Mouse (Mus musculus) hematopoietic stem cell, adult 5-6 weeks (primary cell): ENCODE measurements around the gene Osbp2. TPM values are rescaled to one million over a fixed set of nuclear protein-coding genes. Genes with fewer than 3 reads are reported as not detected.

Experiments
- ATAC-seq, 2 experiments: fragments of 125-278 bp in 1 of 2; replicated peaks in 1 of 2; 2 replicates each; pipeline ENCODE4 v1.8.0; 2016 to 2017; ENCODE audit warnings: inconsistent platforms in 2 of 2, mild to moderate bottlenecking in 2 of 2, moderate number of reproducible peaks in 2 of 2, low read depth in 1 of 2, moderate TSS enrichment in 1 of 2; ENCODE audit not compliant: low FRiP score in 2 of 2, poor library complexity in 2 of 2, severe bottlenecking in 2 of 2, insufficient read depth in 1 of 2, low TSS enrichment in 1 of 2
- total RNA-seq: library from RNA; stranded (forward); fragments of 172-1452, 232-1000 nt; gene quantifications from 2 replicates; pipeline ENCODE4 v1.2.3, GENCODE M21; 2017

Osbp2 gene
- total RNA-seq, 1 experiment from 2014 or later = not detected

DNA sequence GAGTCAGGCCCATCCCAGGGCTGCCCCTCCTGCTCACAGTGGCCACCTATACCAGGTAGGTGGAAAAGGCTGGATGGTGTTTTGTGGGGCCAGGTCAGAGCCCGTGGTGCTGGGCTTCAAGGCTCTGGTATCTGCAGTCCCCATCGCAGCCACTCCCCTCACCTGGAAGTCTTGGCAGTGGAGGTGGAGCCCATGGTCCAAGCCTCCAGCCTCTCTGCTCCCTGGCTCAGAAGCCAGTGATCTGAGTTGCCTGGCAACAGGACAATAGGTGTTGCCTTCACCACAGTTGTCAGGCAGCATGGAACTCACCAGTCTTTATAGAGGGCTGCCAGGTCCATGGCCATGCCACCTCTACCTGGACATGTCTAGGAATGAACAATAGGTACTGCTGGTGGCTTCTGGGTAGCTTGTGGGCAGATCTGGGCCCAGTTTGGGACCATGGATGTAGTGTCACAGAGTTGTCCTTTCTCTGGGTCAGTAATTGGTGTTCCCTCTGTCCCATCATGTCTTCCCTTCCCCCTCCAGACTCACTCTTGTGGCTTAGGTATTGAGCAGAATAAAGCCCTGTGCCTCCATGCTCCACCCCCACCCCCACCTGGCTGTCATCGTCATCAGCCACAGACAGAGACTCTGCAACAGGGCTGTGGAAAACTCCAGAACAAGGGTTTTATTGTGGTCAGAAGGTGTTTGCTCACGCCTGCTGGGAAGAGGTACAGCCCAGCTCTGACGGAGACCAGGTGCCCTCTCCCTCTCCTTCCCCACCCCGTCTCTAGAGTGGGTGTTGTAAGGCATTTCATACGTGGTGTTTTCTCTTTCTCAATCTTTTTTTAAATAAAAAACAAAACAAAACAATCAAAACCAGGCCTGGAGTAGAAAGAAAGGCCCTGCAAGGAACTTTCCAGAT, 160.4 kb downstream of the Osbp2 start:
- no peak for ATAC-seq

- no peak for ATAC-seq
These were observed 166.3 kb downstream of the Osbp2 start for GRCm38 (mm10) chr11:3697441-3697840.

DNA sequence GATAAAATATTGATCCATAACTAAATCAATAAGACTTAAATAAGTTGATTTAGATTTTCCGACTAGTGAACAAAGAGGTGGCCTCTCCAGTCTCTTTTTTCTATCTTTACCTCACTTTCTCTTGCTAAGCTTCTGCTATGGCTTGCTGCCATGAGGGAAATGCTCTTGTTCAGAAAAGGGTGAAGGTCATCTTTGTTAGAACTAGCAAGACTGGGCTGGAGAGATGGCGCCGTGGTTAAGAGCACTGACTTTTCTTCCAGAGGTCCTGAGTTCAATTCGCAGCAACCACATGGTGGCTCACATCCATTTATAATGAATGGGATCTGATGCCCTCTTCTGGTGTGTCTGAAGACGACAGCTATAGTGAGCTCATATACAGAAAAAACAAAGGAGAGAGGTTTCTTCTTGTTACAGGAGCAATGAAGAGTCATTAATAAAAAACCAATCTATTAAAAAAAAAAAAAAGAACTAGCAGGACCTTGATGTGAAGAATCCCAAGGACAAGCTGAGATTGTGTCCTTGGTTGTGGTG, 167.6 kb downstream of the Osbp2 start:
- no peak for ATAC-seq

DNA sequence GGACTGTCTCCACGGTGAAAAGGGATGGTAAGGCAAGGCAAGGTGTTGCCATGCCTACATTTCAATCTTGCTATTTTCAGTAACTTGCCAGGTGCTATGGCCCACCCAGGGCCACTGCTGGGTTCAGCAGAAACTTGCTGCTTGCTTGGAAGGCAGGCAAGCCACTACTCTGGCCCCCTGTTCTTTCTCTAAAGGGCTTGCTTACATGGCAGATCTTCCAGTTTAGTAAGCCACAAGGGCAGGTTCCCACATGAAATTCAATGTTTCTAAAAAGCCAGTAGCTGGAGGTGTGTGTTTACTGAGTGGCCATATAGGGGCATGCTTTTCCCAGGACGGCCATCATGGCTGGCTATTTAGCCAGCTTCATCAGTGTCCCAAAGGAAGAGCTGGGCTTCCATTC, 172.0 kb downstream of the Osbp2 start:
- ATAC-seq = no peak

GRCm38 (mm10) chr11:3686885-3687284, 176.8 kb downstream of the Osbp2 start:
- no peak for ATAC-seq

GRCm38 (mm10) chr11:3686318-3686717, 177.4 kb downstream of the Osbp2 start:
- ATAC-seq = no peak

DNA sequence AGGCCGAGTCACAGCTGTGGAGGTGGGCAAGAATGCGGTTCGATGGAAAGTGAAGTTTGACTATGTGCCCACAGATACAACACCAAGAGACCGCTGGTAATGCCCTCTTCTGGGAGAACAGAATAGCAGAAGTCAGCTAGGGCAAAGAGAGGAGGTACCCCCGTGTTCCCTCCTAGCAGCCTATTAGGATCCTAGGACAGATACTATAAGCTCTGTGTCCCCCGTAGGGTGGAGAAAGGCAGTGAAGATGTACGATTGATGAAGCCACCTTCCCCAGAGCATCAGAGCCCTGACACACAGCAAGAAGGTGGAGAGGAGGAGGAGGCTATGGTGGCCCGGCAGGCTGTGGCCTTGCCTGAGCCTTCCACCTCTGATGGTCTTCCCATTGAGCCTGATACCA, 178.3 kb downstream of the Osbp2 start:
- no peak for ATAC-seq

DNA sequence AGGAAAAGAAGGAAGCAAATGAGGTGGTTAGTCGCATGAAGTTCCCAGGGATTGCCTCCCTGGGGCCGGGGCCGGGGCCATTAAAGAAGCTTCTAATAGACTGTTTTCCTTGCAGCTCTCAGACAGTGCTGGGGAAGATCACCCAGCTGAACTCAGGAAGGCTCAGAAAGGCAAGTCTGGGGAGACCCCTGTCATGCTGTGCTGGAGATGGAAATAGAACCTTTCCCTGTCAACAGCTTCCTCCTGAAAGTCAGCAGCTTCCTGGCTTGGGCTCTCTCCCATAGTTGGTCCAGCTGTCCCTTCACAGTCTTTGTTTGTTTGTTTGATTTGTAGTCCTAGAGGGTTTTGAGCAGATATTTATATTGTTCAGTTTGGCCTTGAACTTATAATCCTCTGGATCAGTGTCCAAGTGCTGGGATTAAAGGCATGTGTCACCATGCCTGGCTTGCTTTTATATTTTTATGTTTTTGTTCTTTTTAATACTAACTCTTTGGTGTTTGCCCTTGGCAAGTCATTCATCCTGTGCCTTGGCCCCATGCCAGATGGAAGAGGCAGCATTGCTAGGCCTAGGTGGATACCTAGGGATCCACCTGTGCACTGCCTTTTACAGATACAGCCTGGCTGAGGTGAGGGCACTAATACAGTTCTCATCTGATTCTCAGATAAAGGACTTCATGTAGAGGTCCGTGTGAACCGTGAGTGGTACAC, 178.8 kb downstream of the Osbp2 start:
- no peak for ATAC-seq

GRCm38 (mm10) chr11:3684232-3684631, 179.5 kb downstream of the Osbp2 start:
- ATAC-seq = no peak

DNA sequence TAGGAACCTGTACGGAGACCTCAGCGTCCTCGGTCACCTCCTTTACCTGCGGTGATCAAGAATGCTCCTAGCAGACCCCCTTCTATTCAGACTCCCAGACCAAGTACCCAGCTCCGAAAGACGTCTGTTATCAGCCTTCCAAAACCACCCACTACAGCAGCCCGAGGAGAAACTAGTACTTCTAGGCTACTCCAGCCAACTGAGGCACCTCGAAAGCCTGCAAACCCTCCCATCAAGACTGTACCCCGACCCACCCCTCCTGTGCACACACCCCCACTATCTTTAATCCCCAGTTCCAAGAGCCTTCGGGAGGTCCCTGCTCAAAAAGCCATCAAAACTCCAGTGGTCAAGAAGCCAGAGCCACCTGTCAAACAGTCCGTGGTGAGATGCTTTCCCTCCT, 180.0 kb downstream of the Osbp2 start:
- ATAC-seq = no peak

- ATAC-seq = no peak
These were observed 183.9 kb downstream of the Osbp2 start for GRCm38 (mm10) chr11:3679771-3680170.

DNA sequence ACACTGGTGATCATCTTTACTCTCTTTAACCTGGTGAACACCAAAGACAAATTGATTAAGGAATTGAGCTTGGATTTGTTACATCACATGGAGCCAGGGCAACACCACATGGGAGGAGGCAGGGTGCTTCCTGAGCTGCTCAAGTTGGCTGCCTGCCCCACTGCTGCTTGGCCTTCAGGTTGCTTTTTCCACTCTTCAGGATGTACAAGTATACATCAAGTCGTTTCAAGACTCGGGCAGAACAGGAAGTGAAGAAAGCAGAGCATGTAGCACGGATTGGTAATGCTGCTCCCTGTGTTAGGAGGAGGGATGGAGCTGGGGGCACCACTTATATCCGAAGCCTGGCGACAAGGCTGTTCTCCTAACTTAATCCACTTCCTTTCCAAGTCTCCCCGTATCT, 186.5 kb downstream of the Osbp2 start:
- ATAC-seq = no peak

- no peak for ATAC-seq
These were observed 187.3 kb downstream of the Osbp2 start for GRCm38 (mm10) chr11:3676423-3676822.

DNA sequence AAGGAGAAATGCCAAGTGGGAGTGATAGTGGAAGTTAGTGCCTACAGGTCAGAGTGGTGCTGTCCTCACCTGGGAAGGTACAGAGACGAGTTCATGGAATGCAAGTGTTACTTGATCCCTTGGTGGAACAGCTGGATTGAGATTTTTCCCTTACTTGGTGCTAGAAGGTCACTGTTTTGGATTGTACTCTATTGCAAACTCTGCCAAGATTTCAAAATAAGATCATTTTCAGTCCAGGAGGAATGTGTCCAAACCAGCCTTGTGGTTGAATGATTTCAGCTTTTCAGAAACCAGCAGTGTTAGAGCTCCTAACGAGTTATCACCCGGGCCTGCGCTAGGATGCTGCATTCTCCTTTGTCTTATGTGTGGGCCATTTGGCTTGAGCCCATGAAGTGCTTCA, 189.2 kb downstream of the Osbp2 start:
- ATAC-seq = no peak

DNA sequence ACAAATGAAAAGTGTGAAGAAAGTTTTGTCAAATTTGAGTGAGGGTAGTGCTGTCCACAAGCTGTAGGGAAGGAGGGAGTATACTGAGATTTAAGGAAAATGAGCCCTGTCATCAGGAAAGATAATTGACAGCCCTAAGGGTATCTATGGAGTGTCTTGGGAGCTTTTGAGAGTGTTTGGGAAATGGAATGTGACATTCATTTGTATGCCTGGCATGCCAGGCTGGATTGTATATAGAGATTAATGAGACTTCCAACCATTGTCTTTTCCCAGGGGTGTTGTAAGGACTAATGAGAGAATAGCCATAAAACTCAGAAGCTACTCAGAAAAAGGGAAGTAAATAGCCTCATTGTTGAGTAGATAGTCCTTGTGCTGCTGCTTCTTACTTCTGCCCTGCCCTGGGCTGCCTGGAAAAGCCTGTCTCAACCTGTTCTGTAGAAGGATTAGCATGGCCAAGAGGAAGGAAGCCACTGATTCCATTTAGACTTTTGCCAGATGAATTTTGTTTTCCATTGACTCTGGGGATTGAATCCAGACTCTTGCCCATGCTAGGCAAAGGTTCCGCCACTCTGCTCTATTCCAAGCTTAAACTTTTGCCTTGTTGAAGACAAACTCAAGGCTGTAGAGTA, 192.6 kb downstream of the Osbp2 start:
- ATAC-seq = no peak

DNA sequence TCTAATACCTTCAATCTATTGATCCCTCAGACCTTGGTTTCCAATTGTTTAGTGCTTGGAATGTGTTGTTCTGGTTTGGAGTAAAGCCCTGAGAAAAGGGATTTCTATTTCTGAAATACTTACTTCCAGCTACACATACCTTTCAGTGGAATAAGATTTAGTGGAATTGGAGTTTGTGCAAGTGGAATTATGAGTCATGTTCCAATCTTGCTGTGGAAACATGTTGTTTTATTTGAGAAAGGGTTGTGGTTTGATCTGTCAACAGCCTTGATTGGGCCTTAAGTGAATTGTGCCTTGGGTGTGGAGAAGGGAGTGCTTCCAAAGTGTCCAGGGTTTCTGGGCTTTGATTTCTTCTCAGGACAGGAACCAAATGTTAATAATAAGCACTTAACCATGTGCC, 193.9 kb downstream of the Osbp2 start:
- no peak for ATAC-seq

GRCm38 (mm10) chr11:3668768-3669167, 194.9 kb downstream of the Osbp2 start:
- no peak for ATAC-seq

GRCm38 (mm10) chr11:3667506-3667905, 196.2 kb downstream of the Osbp2 start:
- ATAC-seq = no peak
